Mouse (Mus musculus) G1E (cell line): ENCODE measurements around the gene Gins1.

Experiments used
- CTCF ChIP-seq: IDR thresholded peaks from 2 replicates; pipeline ENCODE4 v1.5.1; 2012; ENCODE audit warnings: low read depth, low read length, inconsistent platforms, mixed read lengths
- GATA1 ChIP-seq: IDR thresholded peaks from 2 replicates; pipeline ENCODE4 v1.6.1; 2012; ENCODE audit warnings: borderline replicate concordance, low read length, inconsistent platforms, mixed read lengths
- GATA2 ChIP-seq: IDR thresholded peaks from 2 replicates; pipeline ENCODE4 v1.6.1; 2012; ENCODE audit warnings: low read depth, low read length, inconsistent platforms, borderline replicate concordance
- POLR2AphosphoS5 ChIP-seq: IDR thresholded peaks from 2 replicates; pipeline ENCODE4 v1.6.1; 2012; ENCODE audit warnings: low read depth, low read length, inconsistent platforms; ENCODE audit not compliant: insufficient replicate concordance
- TAL1 ChIP-seq: conservative IDR thresholded peaks from 2 replicates; pipeline ENCODE4 v1.6.1; 2012; ENCODE audit warnings: low read depth, low read length, inconsistent platforms, mixed read lengths

DNA sequence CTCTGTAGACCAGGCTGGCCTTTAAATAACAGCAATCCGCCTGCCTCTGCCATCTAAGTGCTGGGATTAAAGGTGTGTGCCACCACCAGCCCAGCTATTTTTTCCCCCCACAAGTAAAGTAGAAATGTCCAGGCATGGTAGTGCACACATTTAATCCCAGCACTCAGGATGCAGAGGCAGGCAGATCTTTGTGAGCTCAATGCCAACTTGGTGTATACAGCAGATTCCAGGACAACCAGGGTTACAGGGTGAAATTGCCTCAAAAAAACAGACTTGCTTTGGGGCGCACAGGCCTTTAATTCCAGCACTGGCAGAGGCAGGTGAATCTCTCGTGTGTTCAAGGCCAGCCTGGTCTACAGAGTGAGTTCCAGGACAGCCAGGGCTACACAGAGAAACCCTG is 17.8 kb downstream of the Gins1 start:
- no peak for TF ChIP-seq CTCF
- TF ChIP-seq POLR2AphosphoS5 = no peak
- no peak for TF ChIP-seq GATA1
- TF ChIP-seq TAL1 = no peak
- no peak for TF ChIP-seq GATA2
